Mouse (Mus musculus) lung, postnatal 10 days (tissue): ENCODE measurements around the gene Ubxn7.
"Not testable (repeated sequence)": the region's sequence is repeated elsewhere in the genome, so short reads cannot be mapped to it uniquely, and the experiment has no call there.

Source experiments
- DNase-seq: peaks from one replicate; pipeline ENCODE4 v3.0.0; 2021

The Ubxn7 gene

GRCm38 (mm10) chr16:32332040-32332555, at the start of gene Ubxn7:
TSS of gene Ubxn7 (plus strand) at chr16:32332257.
- peak; percentile 98 for DNase-seq

- no peak for DNase-seq
Measured at GRCm38 (mm10) chr16:32282608-32283007, 49.4 kb upstream of the Ubxn7 start.

- DNase-seq, result no peak
Measured at GRCm38 (mm10) chr16:32291821-32292220, 40.2 kb upstream of the Ubxn7 start.

GRCm38 (mm10) chr16:32299617-32300016, 32.4 kb upstream of the Ubxn7 start:
- not testable (repeated sequence) for DNase-seq

GRCm38 (mm10) chr16:32303046-32303445, 29.0 kb upstream of the Ubxn7 start:
- no peak for DNase-seq

GRCm38 (mm10) chr16:32303886-32304285, 28.2 kb upstream of the Ubxn7 start:
- DNase-seq, result no peak

- DNase-seq, result no peak
Measured at GRCm38 (mm10) chr16:32311970-32312369, 20.1 kb upstream of the Ubxn7 start.

GRCm38 (mm10) chr16:32312386-32312785, 19.7 kb upstream of the Ubxn7 start:
- no peak for DNase-seq

- DNase-seq, result no peak
Measured at GRCm38 (mm10) chr16:32312859-32313258, 19.2 kb upstream of the Ubxn7 start.

- DNase-seq, result no peak
Measured at GRCm38 (mm10) chr16:32316601-32317000, 15.5 kb upstream of the Ubxn7 start.

GRCm38 (mm10) chr16:32323953-32324352, 8.1 kb upstream of the Ubxn7 start:
- DNase-seq, result no peak

GRCm38 (mm10) chr16:32330876-32331670, 984 bp upstream of the Ubxn7 start:
- peak; percentile 8 for DNase-seq

- DNase-seq, result peak; percentile 60
Measured at GRCm38 (mm10) chr16:32332556-32333511, 777 bp downstream of the Ubxn7 start.

GRCm38 (mm10) chr16:32335146-32335545, 3.1 kb downstream of the Ubxn7 start:
- DNase-seq, result no peak

GRCm38 (mm10) chr16:32336026-32336780, 4.1 kb downstream of the Ubxn7 start:
- DNase-seq, result no peak

GRCm38 (mm10) chr16:32337001-32337400, 4.9 kb downstream of the Ubxn7 start:
- DNase-seq, result no peak

GRCm38 (mm10) chr16:32340451-32340850, 8.4 kb downstream of the Ubxn7 start:
- no peak for DNase-seq

GRCm38 (mm10) chr16:32345521-32345920, 13.5 kb downstream of the Ubxn7 start:
- DNase-seq, result no peak

- DNase-seq, result no peak
Measured at GRCm38 (mm10) chr16:32350776-32351175, 18.7 kb downstream of the Ubxn7 start.

GRCm38 (mm10) chr16:32363530-32363929, 31.5 kb downstream of the Ubxn7 start:
- DNase-seq, result no peak

GRCm38 (mm10) chr16:32371351-32371750, 39.3 kb downstream of the Ubxn7 start:
- DNase-seq, result peak; percentile 49

- no peak for DNase-seq
Measured at GRCm38 (mm10) chr16:32379575-32379974, 47.5 kb downstream of the Ubxn7 start.

GRCm38 (mm10) chr16:32382901-32383300, 50.8 kb downstream of the Ubxn7 start:
- DNase-seq, result no peak
